Mouse (Mus musculus) small intestine, adult 2 months (tissue): ENCODE measurements at regions not wholly inside any gene's neighbourhood (a gene's known extent, or its start where the extent isn't known, plus 50 kb on each side); places are given as distances from the start of the nearest gene placed in this dataset.

Experiments used
- H3K27ac ChIP-seq: fragments of 200-500 bp; 2 replicates; pipeline ENCODE4 v1.5.1; 2012; ENCODE audit warnings: low read depth, low read length, control low read depth, inconsistent platforms; ENCODE audit not compliant: insufficient read depth
- H3K27me3 ChIP-seq: fragments of 200-500 bp; 2 replicates; pipeline ENCODE4 v1.6.1; 2012; ENCODE audit warnings: mild to moderate bottlenecking, moderate library complexity, low read length, inconsistent platforms; ENCODE audit not compliant: control insufficient read depth, insufficient read depth
- H3K36me3 ChIP-seq: fragments of 200-500 bp; 2 replicates; pipeline ENCODE4 v1.6.1; 2012; ENCODE audit warnings: mild to moderate bottlenecking, low read length, control low read depth, inconsistent platforms; ENCODE audit not compliant: control insufficient read depth, insufficient read depth
- H3K4me1 ChIP-seq: fragments of 200-500 bp; 2 replicates; pipeline ENCODE4 v1.6.1; 2012; ENCODE audit warnings: low read length, inconsistent platforms, mixed read lengths; ENCODE audit not compliant: control insufficient read depth, insufficient read depth, insufficient read length
- H3K4me3 ChIP-seq: fragments of 200-500 bp; 2 replicates; pipeline ENCODE4 v1.5.1; 2012; ENCODE audit warnings: low read depth, mild to moderate bottlenecking, control low read depth, inconsistent platforms, low read length, moderate library complexity
- CTCF ChIP-seq: fragments of 200-500 bp; IDR thresholded peaks from 2 replicates; pipeline ENCODE4 v1.5.1; 2012; ENCODE audit warnings: low read depth, mild to moderate bottlenecking, control low read depth, inconsistent platforms, low read length, moderate library complexity, mixed read lengths; ENCODE audit not compliant: insufficient replicate concordance, insufficient read length; ENCODE audit errors: extremely low read depth
- POLR2A ChIP-seq: fragments of 200-500 bp; IDR thresholded peaks from 2 replicates; pipeline ENCODE4 v1.6.1; 2012; ENCODE audit warnings: low read depth, mild to moderate bottlenecking, control low read depth, inconsistent platforms, low read length, moderate library complexity
- WGBS: fragments of 180-500 bp; shearing (Covaris S2); methylation state at CpG from one replicate; pipeline ENCODE4 v1.1.7; 2018; 5-methylcytosine and 5-hydroxymethylcytosine counted together

DNA sequence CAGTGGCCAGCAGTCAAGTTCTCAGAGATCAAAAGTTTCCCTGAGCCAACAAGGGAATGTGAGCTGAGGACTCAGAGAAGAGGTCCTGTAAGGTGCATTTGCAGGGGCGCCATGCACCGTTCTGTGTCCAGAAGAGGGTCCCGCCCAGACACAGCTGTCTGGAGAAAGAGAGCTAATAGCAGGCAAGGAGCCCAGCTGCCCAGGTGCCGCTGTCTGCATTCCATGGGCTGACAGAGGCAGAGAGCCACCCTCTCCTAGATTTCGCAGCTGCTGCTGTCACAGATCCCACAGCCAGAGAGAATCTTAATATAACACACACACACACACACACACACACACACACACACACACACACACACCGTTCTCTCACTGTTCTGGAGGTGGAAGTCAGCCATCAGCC, 73.0 kb upstream of the Ttc34 start:
- no peak overlapping the region for H3K27ac ChIP-seq
- WGBS, result 57% methylated on average over 6 of the region's 6 CpGs
- H3K27me3 ChIP-seq, result no peaks in the 10 kb centered on the region
- H3K4me1 ChIP-seq, result no peaks in the 10 kb centered on the region
- no peak overlapping the region for H3K4me3 ChIP-seq
- TF ChIP-seq POLR2A, result no peak
- TF ChIP-seq CTCF, result no peak
- no peaks in the 10 kb centered on the region for H3K36me3 ChIP-seq

DNA sequence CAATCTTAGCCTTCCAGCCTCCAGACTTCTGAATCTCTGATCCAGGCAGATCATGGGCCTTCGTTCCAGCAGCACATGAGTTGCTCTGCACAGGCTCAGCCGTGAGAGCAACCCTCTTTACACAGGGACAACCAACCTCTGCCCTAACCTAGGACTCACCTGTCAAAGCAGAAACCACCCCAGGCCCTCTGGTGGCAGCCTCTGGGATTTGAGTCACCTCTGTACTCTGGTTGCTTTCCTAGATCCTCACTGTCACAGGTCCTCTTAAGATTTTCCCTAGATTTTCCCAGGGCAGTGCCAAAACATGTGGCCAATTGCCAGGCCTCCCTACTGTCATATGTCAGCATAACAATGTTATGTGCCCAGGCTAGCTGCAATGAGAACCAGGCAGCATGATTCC, 71.1 kb upstream of the Ttc34 start:
- Histone ChIP-seq H3K4me1 (no peaks in the 10 kb centered on the region), H3K27ac (no peak overlapping the region), H3K27me3 (no peaks in the 10 kb centered on the region), H3K4me3 (no peak overlapping the region), H3K36me3 (no peaks in the 10 kb centered on the region)
- WGBS, result 26% methylated on average over 2 of the region's 2 CpGs
- peak; percentile 22; the same call in 1 of the 2 replicates for TF ChIP-seq CTCF
- TF ChIP-seq POLR2A, result no peak

DNA sequence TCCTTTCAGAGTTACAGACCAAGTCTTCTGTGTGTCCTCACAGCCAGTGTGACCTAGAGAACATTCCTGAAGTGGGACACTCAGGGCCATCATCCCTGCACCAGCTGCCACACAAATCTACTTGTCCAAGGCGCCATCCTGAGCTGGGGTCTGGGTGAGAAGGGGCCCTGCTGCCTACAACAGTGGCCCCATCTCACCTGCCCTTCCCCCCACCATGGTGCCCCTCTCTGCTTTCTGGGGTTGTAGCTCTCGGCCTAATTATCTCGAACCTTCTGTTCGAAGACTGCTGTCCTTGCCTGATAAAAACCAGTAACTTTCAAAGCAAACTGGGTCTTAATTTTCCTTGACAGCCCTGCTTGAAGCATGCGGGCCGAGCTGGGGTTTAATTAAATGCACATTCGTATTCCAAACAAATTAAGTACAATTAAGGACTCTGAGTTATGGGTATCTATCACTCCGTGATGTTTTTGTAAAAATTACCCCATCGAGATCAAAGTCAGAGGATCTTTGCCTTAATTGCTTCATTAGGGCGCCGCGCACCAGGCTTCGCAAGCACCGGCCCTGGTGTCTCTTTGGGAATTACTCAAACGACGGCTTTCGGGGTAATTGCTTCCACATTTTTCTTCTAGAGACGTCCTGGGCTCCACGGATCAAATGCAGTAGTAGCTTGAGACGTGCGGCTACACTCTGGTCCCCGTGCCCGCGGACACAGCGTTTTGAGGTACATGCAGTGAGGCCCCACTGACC, 65.8 kb upstream of the Ttc34 start:
- 78% methylated on average over 25 of the region's 25 CpGs for WGBS
- TF ChIP-seq CTCF (no peak), POLR2A (no peak)

DNA sequence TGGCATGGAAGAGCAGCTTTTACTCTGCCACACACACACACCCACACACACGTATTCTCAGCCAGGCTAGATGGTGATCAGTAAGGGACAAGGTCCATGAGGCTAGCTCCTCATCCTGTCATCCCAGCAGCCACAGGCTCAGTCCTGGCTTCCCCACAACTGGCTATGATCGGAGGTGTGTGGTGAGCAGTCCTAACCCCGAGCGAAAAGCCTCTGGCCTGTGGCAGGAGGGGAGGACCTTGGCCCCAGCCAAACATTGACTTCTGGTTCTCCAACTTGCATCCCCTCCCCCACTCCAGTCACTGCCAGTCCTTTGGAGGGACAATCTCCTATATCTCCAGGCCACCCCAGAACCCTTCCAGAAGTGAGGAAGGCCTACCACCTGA, 65.2 kb upstream of the Ttc34 start:
- Histone ChIP-seq H3K27ac (no peak overlapping the region), H3K36me3 (no peaks in the 10 kb centered on the region), H3K4me3 (no peak overlapping the region), H3K4me1 (no peaks in the 10 kb centered on the region), H3K27me3 (no peaks in the 10 kb centered on the region)
- 56% methylated on average over 4 of the region's 4 CpGs for WGBS
- TF ChIP-seq CTCF (no peak), POLR2A (no peak)

More for the DNA sequence above, 65.8 kb upstream of the Ttc34 start:
- no peak overlapping the region for H3K27ac ChIP-seq
- no peaks in the 10 kb centered on the region for H3K4me1 ChIP-seq
- no peak overlapping the region for H3K4me3 ChIP-seq
- H3K27me3 ChIP-seq, result no peaks in the 10 kb centered on the region
- H3K36me3 ChIP-seq, result no peaks in the 10 kb centered on the region

DNA sequence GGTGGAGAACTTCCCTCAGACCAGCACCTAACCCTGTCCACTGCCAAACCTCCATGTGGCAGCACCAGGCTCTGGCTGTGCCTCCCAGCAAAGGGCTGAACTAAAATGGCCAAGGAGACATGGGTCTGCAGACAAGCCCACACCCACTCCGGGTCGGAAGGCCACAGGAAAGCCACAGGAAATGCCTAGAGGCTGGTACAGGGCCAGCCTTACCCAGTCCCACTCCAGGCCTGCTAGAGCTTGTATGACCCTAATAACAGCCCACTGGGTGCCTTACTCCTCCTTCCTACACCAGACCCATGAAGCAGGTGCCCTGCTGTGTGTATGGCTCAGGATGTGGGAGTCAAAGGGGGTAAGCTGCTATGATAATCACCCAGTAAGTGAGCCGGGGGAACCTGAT, 63.4 kb upstream of the Ttc34 start:
- Histone ChIP-seq H3K36me3 (no peaks in the 10 kb centered on the region), H3K27me3 (no peaks in the 10 kb centered on the region), H3K4me1 (no peaks in the 10 kb centered on the region), H3K27ac (no peak overlapping the region), H3K4me3 (no peak overlapping the region)
- 78% methylated on average over 3 of the region's 3 CpGs for WGBS
- TF ChIP-seq CTCF (no peak), POLR2A (no peak)

DNA sequence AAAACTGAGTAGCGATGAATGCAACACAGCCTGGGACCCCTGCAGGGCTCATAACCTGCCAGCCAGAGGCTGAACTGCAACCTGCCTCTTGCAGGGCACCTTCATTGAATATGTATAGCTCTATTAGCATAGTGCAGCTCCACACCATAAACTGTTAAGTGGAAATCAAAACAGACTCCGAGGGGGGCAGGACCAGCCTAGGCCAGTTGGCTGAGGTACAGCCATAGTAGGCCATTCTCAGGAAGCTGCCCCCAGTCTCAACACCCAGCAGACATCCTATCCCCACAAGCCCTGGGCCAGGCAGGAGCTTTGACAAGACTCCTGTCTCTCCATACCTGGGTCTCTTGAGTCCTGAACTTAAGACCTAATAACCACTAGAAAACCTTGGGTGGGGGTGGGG, 62.9 kb upstream of the Ttc34 start:
- Histone ChIP-seq H3K36me3 (no peaks in the 10 kb centered on the region), H3K27ac (no peak overlapping the region), H3K4me1 (no peaks in the 10 kb centered on the region), H3K27me3 (no peaks in the 10 kb centered on the region), H3K4me3 (no peak overlapping the region)
- WGBS, result 52% methylated on average over 2 of the region's 2 CpGs
- no peak for TF ChIP-seq POLR2A
- TF ChIP-seq CTCF, result no peak

DNA sequence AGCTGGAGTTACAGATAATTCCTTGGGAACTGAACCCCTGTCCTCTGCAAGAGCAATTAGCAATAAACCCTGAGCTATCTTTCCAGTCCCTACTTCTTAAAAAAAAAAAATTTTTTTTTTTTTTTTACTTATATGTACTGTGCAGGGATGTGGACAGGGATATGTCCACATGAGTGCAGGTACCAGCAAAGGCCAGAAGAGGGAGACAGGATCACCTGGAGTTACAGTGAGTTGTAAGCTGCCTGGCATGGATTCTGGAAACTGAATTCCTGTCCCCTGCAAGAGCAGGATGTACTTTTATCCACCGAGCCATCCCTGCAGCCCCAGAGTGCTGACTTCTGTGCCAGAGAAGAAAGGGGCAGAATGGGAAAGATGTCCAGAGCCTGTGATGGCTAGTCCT, 58.4 kb upstream of the Ttc34 start:
- Histone ChIP-seq H3K4me1 (no peaks in the 10 kb centered on the region), H3K27me3 (no peaks in the 10 kb centered on the region), H3K27ac (no peak overlapping the region), H3K36me3 (no peaks in the 10 kb centered on the region), H3K4me3 (no peak overlapping the region)
- WGBS, result 100% methylated on average over 1 of the region's 1 CpGs
- TF ChIP-seq CTCF (no peak), POLR2A (no peak)

DNA sequence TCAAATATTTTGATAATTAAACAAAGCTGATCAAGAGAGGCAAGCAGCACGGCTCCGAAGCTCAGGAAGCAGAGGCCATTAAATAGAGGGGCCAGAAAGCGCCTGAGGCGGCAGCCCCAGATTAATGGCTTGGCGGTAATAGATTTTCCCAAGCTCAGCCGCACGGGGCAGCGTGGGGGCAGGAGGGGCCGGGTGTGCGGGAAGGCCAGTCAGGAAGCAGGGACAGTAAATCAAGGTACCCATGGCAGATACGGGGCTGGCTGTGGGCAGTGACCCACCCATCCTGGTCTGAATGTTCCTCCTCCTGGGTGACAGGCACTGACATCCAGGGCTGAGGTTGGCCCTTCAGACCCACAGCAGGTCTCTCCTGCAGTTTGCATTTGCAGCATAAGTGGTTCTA, 55.9 kb upstream of the Ttc34 start:
- WGBS, result 35% methylated on average over 11 of the region's 11 CpGs
- H3K27me3 ChIP-seq, result no peaks in the 10 kb centered on the region
- H3K36me3 ChIP-seq, result no peaks in the 10 kb centered on the region
- no peak overlapping the region for H3K4me3 ChIP-seq
- H3K27ac ChIP-seq, result no peak overlapping the region
- H3K4me1 ChIP-seq, result no peaks in the 10 kb centered on the region
- TF ChIP-seq POLR2A (no peak), CTCF (no peak)
